Mouse (Mus musculus): ENCODE data around the gene Tent4a. TPM values are rescaled to one million over a fixed set of nuclear protein-coding genes. Genes with fewer than 3 reads are reported as not detected.

Gene Tent4a
- polyA plus RNA-seq, 1 experiment from 2014 or later: 8.8 TPM

DNA sequence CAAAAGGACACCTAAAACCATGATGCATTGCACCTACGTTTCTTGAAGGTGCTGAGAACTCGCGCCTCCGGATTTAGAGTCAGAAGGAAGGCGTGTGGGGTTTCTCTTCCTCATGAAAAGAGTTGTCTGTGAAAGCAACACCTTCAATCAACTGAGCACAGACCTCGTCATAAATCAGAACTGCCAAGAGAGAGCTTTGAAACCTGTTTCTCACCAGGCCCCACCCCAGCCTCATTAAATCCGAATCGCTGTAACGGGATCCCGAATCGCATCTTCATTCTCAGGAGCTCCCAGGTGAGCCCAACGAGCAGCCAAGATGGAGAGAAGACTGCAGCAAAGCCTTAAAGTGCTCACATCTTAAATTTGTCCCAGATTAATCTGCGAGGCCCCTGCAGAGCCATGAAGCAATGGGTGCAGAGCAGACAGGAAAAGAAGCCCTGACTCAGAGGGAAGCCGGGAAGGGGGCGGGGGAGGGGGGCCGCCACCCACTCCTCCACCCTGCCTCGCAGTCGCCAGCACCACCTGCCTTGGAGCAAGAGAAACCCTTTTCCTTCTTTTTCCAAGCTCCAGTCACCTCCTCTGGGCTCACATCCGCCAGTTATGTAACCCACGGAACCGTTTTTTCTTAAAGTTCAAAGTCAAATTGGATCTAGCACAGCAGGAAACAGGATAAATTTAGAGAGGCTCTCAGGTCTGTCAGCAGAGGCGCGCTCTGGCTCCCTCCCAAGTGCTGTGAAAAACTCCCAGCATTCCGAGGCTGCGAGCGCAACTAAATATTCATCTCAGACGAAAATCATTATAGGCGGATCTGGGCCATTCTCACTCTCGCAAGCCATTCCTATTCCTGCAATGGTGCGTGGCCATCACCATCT, 52.5 kb downstream of the Tent4a start:
- H3K27me3 ChIP-seq (replicated peaks; ENCODE audit: control insufficient read depth, insufficient read depth, low read length): peaks cover 23% of the 10 kb centered on the region; the same call in 1 of the 2 replicates
- no peak overlapping the region for H3K27ac ChIP-seq (ENCODE audit: low read depth, low read length)

DNA sequence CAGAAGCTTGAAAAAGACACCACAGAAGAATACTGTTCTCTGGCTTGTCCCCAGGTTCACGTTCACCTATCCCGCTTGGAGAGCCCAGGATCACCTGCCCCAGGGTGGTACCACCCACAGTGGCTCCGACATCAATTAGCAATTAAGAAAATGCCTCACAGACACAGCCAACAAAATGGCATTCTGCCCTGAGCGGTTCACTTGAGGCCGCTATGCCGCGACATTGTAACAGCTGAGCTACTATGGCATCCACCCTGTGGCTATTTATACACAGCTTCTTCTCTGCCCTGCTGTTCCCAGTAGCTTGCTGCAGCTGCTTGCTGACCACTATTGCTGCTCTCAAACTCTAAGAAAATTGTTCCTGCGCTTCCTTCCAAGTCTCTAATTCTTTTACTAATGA, 53.4 kb downstream of the Tent4a start:
- H3K4me2 ChIP-seq (ENCODE audit: low read length): peak overlapping the region; percentile 61
- DNase-seq (ENCODE audit: low spot score) (peak; percentile 57), ATAC-seq (peak; percentile 10; the same call in 1 of the 2 replicates)
- no peaks in the 10 kb centered on the region for H3K36me3 ChIP-seq (ENCODE audit: control insufficient read depth, insufficient read depth, low read length)
- H3K27ac ChIP-seq (ENCODE audit: low read depth, low read length): no peak overlapping the region
- H3K27me3 ChIP-seq (replicated peaks; ENCODE audit: control insufficient read depth, insufficient read depth, low read length): peaks cover 20% of the 10 kb centered on the region; the same call in 1 of the 2 replicates
- H3K9ac ChIP-seq (ENCODE audit: low read length): no peak overlapping the region; the same call in 1 of the 2 replicates
- WGBS: 5% methylated on average over 8 of the region's 8 CpGs
- 0 out of 2 replicates have a peak overlapping the region, but pooled peaks have one; percentile 23 for H3K4me3 ChIP-seq (ENCODE audit: low read depth, low read length)
- H3K9me3 ChIP-seq (replicated peaks; ENCODE audit: control insufficient read depth, low read length): no peaks in the 10 kb centered on the region
- H3K4me1 ChIP-seq (ENCODE audit: control insufficient read depth, insufficient read depth, low read length): peaks cover 10% of the 10 kb centered on the region; the same call in 1 of the 2 replicates

More for the DNA sequence above, 52.5 kb downstream of the Tent4a start:
- peak overlapping the region; percentile 45; the same call in 1 of the 2 replicates for H3K9ac ChIP-seq (ENCODE audit: low read length)
- H3K36me3 ChIP-seq (ENCODE audit: control insufficient read depth, insufficient read depth, low read length): no peaks in the 10 kb centered on the region
- 2% methylated on average over 30 of the region's 30 CpGs for WGBS
- no peaks in the 10 kb centered on the region for H3K9me3 ChIP-seq (replicated peaks; ENCODE audit: control insufficient read depth, low read length)
- ATAC-seq (peak; percentile 62; the same call in 1 of the 2 replicates), DNase-seq (ENCODE audit: low spot score) (peak; percentile 78)
- peak overlapping the region; percentile 23 for H3K4me3 ChIP-seq (ENCODE audit: low read depth, low read length)
- peak overlapping the region; percentile 61 for H3K4me2 ChIP-seq (ENCODE audit: low read length)
- peaks cover 10% of the 10 kb centered on the region; the same call in 1 of the 2 replicates for H3K4me1 ChIP-seq (ENCODE audit: control insufficient read depth, insufficient read depth, low read length)

DNA sequence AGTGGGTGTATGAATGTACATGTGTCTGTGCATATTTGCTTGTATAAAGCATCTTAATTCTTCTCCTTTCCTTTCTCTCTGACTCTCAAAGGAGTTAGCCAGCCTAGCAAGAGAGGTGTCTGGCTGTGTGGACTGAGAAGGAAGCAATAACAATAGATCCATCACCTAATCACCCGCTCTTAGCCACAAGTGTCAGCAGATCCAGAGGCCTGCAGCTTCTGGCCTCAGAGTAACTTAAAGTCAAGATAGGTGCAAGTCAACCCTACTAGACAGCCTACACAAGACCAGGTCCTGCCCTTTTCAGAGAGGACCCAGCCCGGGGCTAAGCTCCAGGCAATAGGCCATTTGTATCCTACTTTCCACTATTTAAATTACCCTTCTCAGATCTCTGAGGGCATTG, 54.5 kb downstream of the Tent4a start:
- H3K36me3 ChIP-seq (ENCODE audit: control insufficient read depth, insufficient read depth, low read length): no peaks in the 10 kb centered on the region
- ATAC-seq: no peak
- H3K27me3 ChIP-seq (replicated peaks; ENCODE audit: control insufficient read depth, insufficient read depth, low read length): peaks cover 16% of the 10 kb centered on the region; the same call in 1 of the 2 replicates
- WGBS: 81% methylated on average over 2 of the region's 2 CpGs
- H3K9ac ChIP-seq (ENCODE audit: low read length): no peak overlapping the region
- no peak overlapping the region for H3K27ac ChIP-seq (ENCODE audit: low read depth, low read length)
- no peaks in the 10 kb centered on the region for H3K9me3 ChIP-seq (replicated peaks; ENCODE audit: control insufficient read depth, low read length)
- no peak overlapping the region for H3K4me3 ChIP-seq (ENCODE audit: low read depth, low read length)
- no peak overlapping the region for H3K4me2 ChIP-seq (ENCODE audit: low read length)
- no peak for DNase-seq (ENCODE audit: low spot score)
- H3K4me1 ChIP-seq (ENCODE audit: control insufficient read depth, insufficient read depth, low read length): peaks cover 10% of the 10 kb centered on the region; the same call in 1 of the 2 replicates

DNA sequence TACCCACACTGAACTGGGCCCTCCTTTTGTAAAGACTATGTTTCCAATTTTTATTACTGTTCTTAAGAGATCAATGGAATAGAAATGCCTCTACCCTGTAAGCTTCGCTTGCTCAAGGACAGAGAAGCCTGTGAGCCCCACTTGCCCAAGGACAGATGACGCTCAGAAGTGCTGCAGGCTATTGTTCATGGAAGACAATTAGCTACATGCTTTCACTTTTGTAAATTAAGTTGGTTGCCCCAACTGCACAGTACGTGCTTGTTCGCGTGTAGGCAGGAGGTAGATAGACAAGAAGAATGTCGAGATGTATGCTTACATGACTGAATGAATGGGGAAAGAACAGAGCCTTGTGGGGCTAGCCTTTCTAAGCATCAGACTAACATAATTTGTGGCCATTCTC, 55.7 kb downstream of the Tent4a start:
- Histone ChIP-seq H3K4me1 (ENCODE audit: control insufficient read depth, insufficient read depth, low read length) (peaks cover 10% of the 10 kb centered on the region; the same call in 1 of the 2 replicates), H3K4me2 (ENCODE audit: low read length) (no peak overlapping the region), H3K9ac (ENCODE audit: low read length) (no peak overlapping the region), H3K27ac (ENCODE audit: low read depth, low read length) (no peak overlapping the region), H3K27me3 (replicated peaks; ENCODE audit: control insufficient read depth, insufficient read depth, low read length) (peaks cover 8% of the 10 kb centered on the region; the same call in 1 of the 2 replicates), H3K36me3 (ENCODE audit: control insufficient read depth, insufficient read depth, low read length) (no peaks in the 10 kb centered on the region), H3K9me3 (replicated peaks; ENCODE audit: control insufficient read depth, low read length) (no peaks in the 10 kb centered on the region), H3K4me3 (ENCODE audit: low read depth, low read length) (no peak overlapping the region)
- DNase-seq (ENCODE audit: low spot score) (no peak), ATAC-seq (no peak)
- WGBS: 81% methylated on average over 6 of the region's 6 CpGs

DNA sequence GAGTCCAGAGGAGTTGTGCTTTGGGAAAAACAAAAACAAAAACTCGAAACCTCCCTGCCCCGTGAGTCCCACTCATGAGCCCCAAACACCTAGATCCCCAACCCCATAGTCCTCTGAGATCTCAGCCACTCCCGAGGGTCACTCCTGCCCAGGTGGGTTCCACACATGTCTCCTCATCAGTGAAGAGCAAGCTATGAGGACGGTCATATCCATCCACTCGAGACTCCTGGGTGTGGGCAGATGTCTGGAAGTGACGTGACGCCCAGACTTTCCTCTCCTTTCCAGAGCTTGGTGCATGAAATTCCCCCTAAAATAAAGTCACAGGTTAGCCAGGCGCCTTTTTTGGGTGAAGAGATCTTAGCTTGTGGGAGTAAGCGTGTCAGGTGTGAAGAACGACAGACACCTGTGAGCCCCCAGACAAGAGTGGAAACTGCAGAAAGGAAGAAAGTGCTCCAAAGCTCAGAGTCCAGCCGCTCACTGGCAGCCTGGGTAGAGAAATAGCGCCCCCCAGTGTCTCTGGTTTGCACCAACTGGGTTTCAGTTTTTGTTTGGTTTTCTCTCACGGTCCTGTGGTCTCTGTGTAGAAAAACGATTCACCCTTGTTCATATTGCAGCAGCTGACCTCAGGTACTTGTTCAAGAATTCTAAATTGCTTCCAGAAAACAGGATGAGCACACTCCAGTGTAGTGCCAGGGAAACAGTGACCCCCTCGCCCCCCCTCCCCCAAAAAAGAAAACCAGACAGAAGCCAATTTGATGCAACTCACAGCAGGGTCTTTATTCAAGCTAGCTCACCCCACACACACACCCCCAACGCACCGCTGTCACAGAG, 73.6 kb downstream of the Tent4a start:
- WGBS: 44% methylated on average over 17 of the region's 17 CpGs
- Histone ChIP-seq H3K36me3 (ENCODE audit: control insufficient read depth, insufficient read depth, low read length) (no peaks in the 10 kb centered on the region), H3K4me3 (ENCODE audit: low read depth, low read length) (no peak overlapping the region), H3K27ac (ENCODE audit: low read depth, low read length) (no peak overlapping the region), H3K4me1 (ENCODE audit: control insufficient read depth, insufficient read depth, low read length) (no peaks in the 10 kb centered on the region), H3K9ac (ENCODE audit: low read length) (no peak overlapping the region), H3K4me2 (ENCODE audit: low read length) (no peak overlapping the region), H3K9me3 (replicated peaks; ENCODE audit: control insufficient read depth, low read length) (no peaks in the 10 kb centered on the region), H3K27me3 (replicated peaks; ENCODE audit: control insufficient read depth, insufficient read depth, low read length) (no peaks in the 10 kb centered on the region)
- ATAC-seq: no peak; the same call in 1 of the 2 replicates
- DNase-seq (ENCODE audit: low spot score): peak; percentile 54

DNA sequence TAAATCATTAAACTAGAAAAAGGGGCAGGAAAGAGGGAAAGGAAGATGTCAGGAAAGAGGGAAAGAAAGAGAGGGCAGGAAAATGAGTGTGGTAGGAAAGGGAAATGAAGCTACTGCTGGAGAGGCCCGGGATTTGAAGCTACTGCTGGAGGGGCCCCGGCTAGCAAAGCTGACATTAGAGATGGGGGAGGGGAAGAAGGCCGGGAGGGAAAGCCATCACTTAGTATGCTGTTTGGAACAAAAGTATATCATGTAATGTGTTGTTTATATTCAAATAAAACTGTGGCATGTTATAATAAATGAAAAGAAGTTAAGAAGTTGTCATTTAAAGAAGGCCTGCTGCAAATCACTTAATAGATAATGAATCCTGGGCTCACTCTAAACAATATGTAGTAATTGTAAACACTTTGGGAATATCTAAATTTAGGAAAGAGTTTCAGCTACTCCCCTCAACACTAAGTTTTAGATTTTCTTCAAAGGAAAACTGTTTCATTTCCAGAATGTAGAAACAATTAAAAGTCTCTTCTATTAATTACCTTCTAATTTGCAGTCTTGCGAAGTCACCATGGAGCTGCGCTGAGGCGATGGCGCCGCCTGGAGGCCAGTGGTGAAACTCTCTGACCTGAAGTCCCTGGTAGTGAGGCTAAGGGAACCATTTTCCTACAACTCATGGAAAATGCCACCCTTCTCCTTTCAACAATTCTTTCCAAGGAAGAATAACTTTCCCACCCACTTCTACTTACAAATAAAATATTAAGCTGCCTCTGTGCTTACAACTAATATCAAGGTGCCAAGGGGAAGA, 74.6 kb downstream of the Tent4a start:
- peak; percentile 69; the same call in 1 of the 2 replicates for ATAC-seq
- H3K27ac ChIP-seq (ENCODE audit: low read depth, low read length): no peak overlapping the region
- no peak overlapping the region for H3K4me3 ChIP-seq (ENCODE audit: low read depth, low read length)
- no peak overlapping the region for H3K4me2 ChIP-seq (ENCODE audit: low read length)
- WGBS: 17% methylated on average over 8 of the region's 8 CpGs
- H3K9me3 ChIP-seq (replicated peaks; ENCODE audit: control insufficient read depth, low read length): no peaks in the 10 kb centered on the region
- DNase-seq (ENCODE audit: low spot score): peak; percentile 70
- H3K27me3 ChIP-seq (replicated peaks; ENCODE audit: control insufficient read depth, insufficient read depth, low read length): no peaks in the 10 kb centered on the region
- H3K9ac ChIP-seq (ENCODE audit: low read length): no peak overlapping the region
- H3K4me1 ChIP-seq (ENCODE audit: control insufficient read depth, insufficient read depth, low read length): 0 out of 2 replicates have a peak, but pooled peaks cover 3% of the 10 kb centered on the region
- no peaks in the 10 kb centered on the region for H3K36me3 ChIP-seq (ENCODE audit: control insufficient read depth, insufficient read depth, low read length)

GRCm38 (mm10) chr13:69458891-69459290, 75.5 kb downstream of the Tent4a start:
- Histone ChIP-seq H3K4me1 (ENCODE audit: control insufficient read depth, insufficient read depth, low read length) (0 out of 2 replicates have a peak, but pooled peaks cover 3% of the 10 kb centered on the region), H3K27ac (ENCODE audit: low read depth, low read length) (no peak overlapping the region), H3K9me3 (replicated peaks; ENCODE audit: control insufficient read depth, low read length) (no peaks in the 10 kb centered on the region), H3K36me3 (ENCODE audit: control insufficient read depth, insufficient read depth, low read length) (no peaks in the 10 kb centered on the region), H3K9ac (ENCODE audit: low read length) (no peak overlapping the region), H3K27me3 (replicated peaks; ENCODE audit: control insufficient read depth, insufficient read depth, low read length) (no peaks in the 10 kb centered on the region), H3K4me2 (ENCODE audit: low read length) (no peak overlapping the region), H3K4me3 (ENCODE audit: low read depth, low read length) (no peak overlapping the region)
- no peak for ATAC-seq
- WGBS: 85% methylated on average over 2 of the region's 2 CpGs
- DNase-seq (ENCODE audit: low spot score): no peak

DNA sequence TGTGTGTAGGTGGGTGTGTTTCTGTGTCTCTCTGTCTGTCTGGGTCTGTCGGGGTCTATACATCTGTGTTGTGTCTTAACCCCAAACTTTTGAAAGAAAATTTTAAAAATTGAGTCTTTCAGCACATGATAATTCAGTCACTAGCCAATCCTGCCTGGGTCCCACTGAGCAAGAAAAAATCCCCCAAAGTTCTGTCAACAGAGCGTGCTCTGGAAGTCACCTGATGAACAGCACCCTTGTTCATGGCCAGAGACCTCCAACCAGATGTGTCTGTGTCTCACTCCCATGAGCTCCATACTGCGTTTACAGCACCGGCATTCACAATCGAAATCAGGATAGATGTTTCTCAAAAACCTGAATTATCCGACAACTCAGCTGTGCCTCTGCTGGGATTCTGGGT, 76.0 kb downstream of the Tent4a start:
- Histone ChIP-seq H3K4me2 (ENCODE audit: low read length) (no peak overlapping the region), H3K9me3 (replicated peaks; ENCODE audit: control insufficient read depth, low read length) (no peaks in the 10 kb centered on the region), H3K4me3 (ENCODE audit: low read depth, low read length) (no peak overlapping the region), H3K36me3 (ENCODE audit: control insufficient read depth, insufficient read depth, low read length) (no peaks in the 10 kb centered on the region), H3K4me1 (ENCODE audit: control insufficient read depth, insufficient read depth, low read length) (0 out of 2 replicates have a peak, but pooled peaks cover 3% of the 10 kb centered on the region), H3K27me3 (replicated peaks; ENCODE audit: control insufficient read depth, insufficient read depth, low read length) (no peaks in the 10 kb centered on the region), H3K9ac (ENCODE audit: low read length) (no peak overlapping the region), H3K27ac (ENCODE audit: low read depth, low read length) (no peak overlapping the region)
- ATAC-seq: no peak
- no peak for DNase-seq (ENCODE audit: low spot score)
- 92% methylated on average over 6 of the region's 6 CpGs for WGBS

Data from forebrain, embryonic 14.5 days (tissue).